Mouse (Mus musculus): ENCODE results near the gene Olfr125. TPM values are rescaled to one million over a fixed set of nuclear protein-coding genes. Genes with fewer than 3 reads are reported as not detected.

The Olfr125 gene
- total RNA-seq (2018; cell fraction: chromatin; rRNA removed) = not detected
- total RNA-seq (2018; cell fraction: cytosol; rRNA removed) = not detected
- total RNA-seq (2018; cell fraction: nucleus; rRNA removed) = not detected
- polyA plus RNA-seq (2018) = not detected in 3 replicates

GRCm38 (mm10) chr17:37832649-37833048 lies at the start of gene Olfr125:
TSS of gene Olfr125 (plus strand) at chr17:37832949.
- H3K79me2 ChIP-seq (ENCODE audit: inconsistent target) = no peaks in the 10 kb centered on the region
- H3K36me3 ChIP-seq (ENCODE audit: inconsistent target) = no peaks in the 10 kb centered on the region
- no peak within 1 kb of the TSS for H3K4me3 ChIP-seq (ENCODE audit: inconsistent target)
- no peak within 1 kb of the TSS for H3K27ac ChIP-seq

- no peak within 1 kb of the TSS for H3K4me3 ChIP-seq (ENCODE audit: inconsistent target)
- no peaks in the 10 kb centered on the region for H3K36me3 ChIP-seq (ENCODE audit: inconsistent target)
- no peaks in the 10 kb centered on the region for H3K79me2 ChIP-seq (ENCODE audit: inconsistent target)
- 85% methylated on average over 2 of the region's 2 CpGs for WGBS (ENCODE audit: missing documents)
- H3K27ac ChIP-seq = no peak within 1 kb of the TSS
Observed at GRCm38 (mm10) chr17:37793229-37793628, 39.5 kb upstream of the Olfr125 start, which contains the start of gene Olfr123. TSS of gene Olfr123 (plus strand) at chr17:37793529.

- WGBS (ENCODE audit: missing documents) = 83% methylated on average over 3 of the region's 3 CpGs
- no peaks in the 10 kb centered on the region for H3K36me3 ChIP-seq (ENCODE audit: inconsistent target)
- no peak within 1 kb of the TSS for H3K27ac ChIP-seq
- H3K4me3 ChIP-seq (ENCODE audit: inconsistent target) = no peak within 1 kb of the TSS
- H3K79me2 ChIP-seq (ENCODE audit: inconsistent target) = no peaks in the 10 kb centered on the region
Observed at GRCm38 (mm10) chr17:37799588-37799987, 33.2 kb upstream of the Olfr125 start, which contains the start of gene Olfr124. TSS of gene Olfr124 (plus strand) at chr17:37799888.

- Histone ChIP-seq H3K4me3 (ENCODE audit: inconsistent target) (no peak within 1 kb of the TSS), H3K36me3 (ENCODE audit: inconsistent target) (no peaks in the 10 kb centered on the region), H3K79me2 (ENCODE audit: inconsistent target) (no peaks in the 10 kb centered on the region), H3K27ac (no peak within 1 kb of the TSS)
Observed at GRCm38 (mm10) chr17:37847183-37847582, 14.4 kb downstream of the Olfr125 start, which contains the start of gene Olfr126. TSS of gene Olfr126 (plus strand) at chr17:37847483.

GRCm38 (mm10) chr17:37863901-37864300 lies 31.2 kb downstream of the Olfr125 start:
- no peaks in the 10 kb centered on the region for H3K36me3 ChIP-seq (ENCODE audit: inconsistent target)
- WGBS (ENCODE audit: missing documents) = 80% methylated on average over 2 of the region's 2 CpGs
- H3K4me3 ChIP-seq (ENCODE audit: inconsistent target) = no peak overlapping the region
- no peak overlapping the region for H3K27ac ChIP-seq
- no peaks in the 10 kb centered on the region for H3K79me2 ChIP-seq (ENCODE audit: inconsistent target)

- no peaks in the 10 kb centered on the region for H3K79me2 ChIP-seq (ENCODE audit: inconsistent target)
- no peak overlapping the region for H3K4me3 ChIP-seq (ENCODE audit: inconsistent target)
- no peaks in the 10 kb centered on the region for H3K36me3 ChIP-seq (ENCODE audit: inconsistent target)
- 30% methylated on average over 8 of the region's 8 CpGs for WGBS (ENCODE audit: missing documents)
- no peak overlapping the region for H3K27ac ChIP-seq
Observed at GRCm38 (mm10) chr17:37869676-37870205, 37.0 kb downstream of the Olfr125 start.

GRCm38 (mm10) chr17:37873830-37874229 lies 41.1 kb downstream of the Olfr125 start:
- H3K4me3 ChIP-seq (ENCODE audit: inconsistent target) = no peak overlapping the region
- no peaks in the 10 kb centered on the region for H3K36me3 ChIP-seq (ENCODE audit: inconsistent target)
- whole genome bisulfite sequencing (ENCODE audit: missing documents) = 65% methylated on average over 3 of the region's 3 CpGs
- no peaks in the 10 kb centered on the region for H3K79me2 ChIP-seq (ENCODE audit: inconsistent target)
- H3K27ac ChIP-seq = no peak overlapping the region

Other genes with a start within 250 kb of the Olfr125 start
- gene Olfr114, start 240.2 kb upstream of the Olfr125 start, polyA plus RNA-seq (2018) = not detected in 3 replicates
- gene Olfr115, start 205.8 kb upstream of the Olfr125 start, polyA plus RNA-seq (2018) = not detected in 3 replicates
- gene Olfr116, start 205.8 kb upstream of the Olfr125 start, polyA plus RNA-seq (2018) = not detected in 3 replicates
- gene Olfr117, start 169.2 kb upstream of the Olfr125 start, polyA plus RNA-seq (2018) = not detected in 3 replicates
- not detected in 3 replicates for gene Olfr118, start 166.0 kb upstream of the Olfr125 start, polyA plus RNA-seq (2018)
- not detected in 3 replicates for gene Olfr119, start 136.4 kb upstream of the Olfr125 start, polyA plus RNA-seq (2018)
- not detected in 3 replicates for gene Olfr120, start 111.1 kb upstream of the Olfr125 start, polyA plus RNA-seq (2018)
- not detected in 3 replicates for gene Olfr121, start 84.1 kb upstream of the Olfr125 start, polyA plus RNA-seq (2018)
- gene Olfr122, start 64.3 kb upstream of the Olfr125 start, polyA plus RNA-seq (2018) = not detected in 3 replicates
- not detected in 3 replicates for gene Olfr123, start 39.4 kb upstream of the Olfr125 start, polyA plus RNA-seq (2018)
- gene Olfr124, start 33.1 kb upstream of the Olfr125 start, polyA plus RNA-seq (2018) = not detected in 3 replicates
- gene Olfr126, start 14.5 kb downstream of the Olfr125 start, polyA plus RNA-seq (2018) = not detected in 3 replicates
- gene Olfr127, start 67.5 kb downstream of the Olfr125 start, polyA plus RNA-seq (2018) = not detected in 3 replicates
- not detected in 3 replicates for gene Olfr128, start 87.6 kb downstream of the Olfr125 start, polyA plus RNA-seq (2018)
- gene Olfr761, start 120.1 kb downstream of the Olfr125 start, polyA plus RNA-seq (2018) = not detected in 3 replicates
- gene Olfr129, start 227.1 kb downstream of the Olfr125 start, polyA plus RNA-seq (2018) = not detected in 3 replicates
- gene Olfr130, start 231.0 kb downstream of the Olfr125 start, polyA plus RNA-seq (2018) = not detected in 3 replicates

All from macrophage (primary cell).